Mouse (Mus musculus): ENCODE measurements around the gene Fto.

DNA sequence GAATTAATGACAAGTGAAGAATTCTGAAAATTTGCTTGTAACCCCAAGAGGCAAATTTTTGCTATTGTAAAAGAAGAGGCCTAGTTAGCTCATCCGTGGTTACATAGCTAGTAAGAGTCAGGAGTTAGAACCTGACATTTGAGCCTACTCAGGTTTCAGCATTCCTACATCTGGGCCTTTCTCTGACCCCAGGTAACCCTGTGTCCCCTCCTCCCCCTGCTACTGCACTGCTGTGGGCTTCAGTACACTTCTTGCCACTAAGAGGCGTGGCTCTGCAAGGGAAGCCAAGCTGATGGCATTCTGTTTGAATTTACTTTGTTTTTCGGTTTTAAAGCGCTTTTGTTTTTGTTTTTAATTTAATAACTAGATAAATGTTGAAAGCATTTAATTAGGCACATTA, 130.6 kb downstream of the Fto start:
- no peak for TF ChIP-seq POLR2A (IDR thresholded peaks at IDR 0.05; ENCODE audit: extremely low read depth, insufficient read depth, low read length)
- TF ChIP-seq CTCF (IDR thresholded peaks at IDR 0.05; ENCODE audit: extremely low read depth, insufficient read depth, low read length), result no peak
